Mouse (Mus musculus): ENCODE measurements around the gene Uprt.

- TF ChIP-seq CTCF (conservative IDR thresholded peaks at IDR 0.05; ENCODE audit: insufficient read depth, insufficient read length, low read depth, low read length) (no peak), POLR2A (IDR thresholded peaks at IDR 0.05; ENCODE audit: low read depth, low read length) (no peak)
These were observed 3.0 kb downstream of the Uprt start for GRCm38 (mm10) chrX:104485596-104485995.

All from kidney, adult 2 months (tissue).